Mouse (Mus musculus): ENCODE results near the gene Hoxb7. TPM values are rescaled to one million over a fixed set of nuclear protein-coding genes. Genes with fewer than 3 reads are reported as not detected.

The Hoxb7 gene
- total RNA-seq, 2 experiments from 2014 or later, result not detected

DNA sequence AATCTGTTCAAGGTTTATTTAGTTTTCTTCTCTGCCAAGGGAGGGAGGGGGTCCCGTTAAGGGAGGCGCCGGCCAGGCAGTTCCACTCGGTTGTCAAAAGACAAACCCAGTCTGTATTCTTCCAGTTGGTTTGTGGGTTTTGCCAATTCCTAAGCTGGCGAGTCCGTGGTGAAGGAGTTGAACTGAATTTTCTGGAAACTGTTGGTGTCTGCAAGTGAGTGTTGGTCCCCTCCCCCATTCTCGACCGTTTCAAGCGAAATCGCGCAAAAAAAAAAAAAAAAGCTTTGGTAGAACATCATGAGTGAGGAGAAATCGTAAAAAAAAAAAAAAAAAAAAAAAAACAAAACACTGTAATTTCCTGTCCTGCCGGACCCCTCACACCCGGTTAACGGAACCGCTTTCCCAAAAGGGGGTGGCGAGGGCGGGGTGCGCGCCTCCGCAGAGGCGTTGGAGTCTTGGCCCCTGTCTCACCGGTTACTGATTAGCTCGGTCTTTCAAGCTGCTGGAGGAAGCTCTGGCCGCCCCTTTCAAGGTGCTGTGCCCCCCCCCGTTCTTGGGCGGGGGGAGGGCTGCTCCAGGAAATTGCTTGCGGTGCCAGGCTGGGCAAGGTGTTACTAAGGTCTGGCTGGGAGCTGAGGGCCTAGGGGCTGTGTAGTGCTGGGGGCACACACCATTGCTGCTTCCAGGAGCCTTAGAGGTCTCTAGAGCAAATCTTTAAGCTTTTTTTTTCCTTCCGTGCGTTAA lies 8.8 kb downstream of the Hoxb7 start:
- intact Hi-C loops (cut with DNase I), result loop anchor here (2.0 kb wide), 1 partner anchor 446 kb away; no protein-coding TSS in a partner anchor
- DNase-seq (ENCODE audit: low spot score in 2 of 2), result no peak

DNA sequence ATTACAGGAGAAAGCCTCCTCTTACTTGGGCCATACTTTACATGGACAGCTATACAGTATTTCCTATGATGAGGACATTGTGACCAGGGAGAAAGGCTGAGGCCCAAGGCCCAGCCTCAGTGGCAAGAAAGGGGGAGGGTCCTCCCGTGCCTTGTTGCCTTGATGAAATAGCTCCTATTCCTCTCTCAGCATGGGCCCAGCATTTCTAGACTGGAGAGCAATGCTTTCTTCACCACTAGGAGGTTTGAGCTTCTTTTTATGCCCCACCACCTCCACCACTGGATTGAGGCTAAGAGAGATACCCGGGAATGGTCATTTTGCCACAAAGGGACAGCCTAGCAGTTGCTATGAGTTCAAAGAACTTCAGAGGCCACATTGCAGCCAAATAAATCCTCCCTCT lies 10.6 kb downstream of the Hoxb7 start:
- DNase-seq (ENCODE audit: low spot score in 2 of 2), result no peak
- intact Hi-C loops (cut with DNase I), result no loop called here

DNA sequence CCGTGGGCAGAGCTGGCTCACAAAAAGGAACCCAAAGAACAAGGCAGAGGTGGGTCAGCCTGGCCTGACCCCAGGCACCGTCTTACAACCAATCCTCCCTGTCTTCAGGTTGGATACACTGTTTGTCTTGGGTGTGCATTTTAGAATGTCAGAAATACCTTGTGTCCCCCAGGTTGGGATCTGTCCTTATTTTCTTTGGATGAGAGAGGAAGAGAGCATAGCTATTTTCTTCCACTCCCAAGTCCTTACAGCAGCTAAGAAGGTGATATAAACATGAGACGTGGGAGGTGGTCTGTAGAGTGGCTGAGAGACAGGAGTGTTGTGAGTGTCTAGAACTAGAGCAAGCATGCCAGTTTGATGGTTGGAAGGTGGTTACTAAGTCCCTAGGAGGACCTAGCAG lies 11.0 kb downstream of the Hoxb7 start:
- intact Hi-C loops (cut with DNase I), result no loop called here

DNA sequence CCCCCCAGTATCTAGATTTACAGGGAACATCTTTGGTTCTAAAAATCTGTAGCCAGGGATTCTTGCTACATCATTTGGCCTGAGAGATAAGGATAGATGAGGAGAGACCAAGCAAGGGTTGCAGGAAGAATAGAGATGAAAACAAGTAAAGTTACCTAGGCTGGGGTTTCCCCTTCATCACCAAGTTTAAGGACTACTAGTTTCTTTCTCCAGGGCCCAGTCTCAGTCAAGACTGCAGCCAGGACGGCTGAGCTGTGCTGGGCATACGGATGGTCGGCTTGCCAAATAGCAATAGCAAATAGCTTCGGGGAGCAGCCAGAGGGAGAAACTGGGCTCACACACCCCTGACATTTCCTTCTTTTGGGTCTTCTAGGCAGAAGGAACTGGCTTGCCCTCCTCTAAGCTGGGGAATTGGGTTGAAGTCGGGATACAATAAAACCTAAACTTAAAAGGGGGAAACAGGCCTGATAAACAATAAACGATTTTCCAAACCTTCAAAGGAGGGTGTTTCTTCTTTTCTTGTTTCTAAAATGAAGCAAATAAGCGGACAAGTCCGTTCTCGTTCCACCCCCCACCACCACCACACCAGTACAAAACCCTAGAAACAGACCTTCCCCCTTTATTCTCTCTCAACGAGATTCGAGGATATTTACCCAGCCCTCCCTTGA lies 11.7 kb downstream of the Hoxb7 start:
- DNase-seq (ENCODE audit: low spot score in 2 of 2), result no peak
- intact Hi-C loops (cut with DNase I), result no loop called here

More for the DNA sequence above, 11.0 kb downstream of the Hoxb7 start:
- DNase-seq (ENCODE audit: low spot score in 2 of 2), result no peak

DNA sequence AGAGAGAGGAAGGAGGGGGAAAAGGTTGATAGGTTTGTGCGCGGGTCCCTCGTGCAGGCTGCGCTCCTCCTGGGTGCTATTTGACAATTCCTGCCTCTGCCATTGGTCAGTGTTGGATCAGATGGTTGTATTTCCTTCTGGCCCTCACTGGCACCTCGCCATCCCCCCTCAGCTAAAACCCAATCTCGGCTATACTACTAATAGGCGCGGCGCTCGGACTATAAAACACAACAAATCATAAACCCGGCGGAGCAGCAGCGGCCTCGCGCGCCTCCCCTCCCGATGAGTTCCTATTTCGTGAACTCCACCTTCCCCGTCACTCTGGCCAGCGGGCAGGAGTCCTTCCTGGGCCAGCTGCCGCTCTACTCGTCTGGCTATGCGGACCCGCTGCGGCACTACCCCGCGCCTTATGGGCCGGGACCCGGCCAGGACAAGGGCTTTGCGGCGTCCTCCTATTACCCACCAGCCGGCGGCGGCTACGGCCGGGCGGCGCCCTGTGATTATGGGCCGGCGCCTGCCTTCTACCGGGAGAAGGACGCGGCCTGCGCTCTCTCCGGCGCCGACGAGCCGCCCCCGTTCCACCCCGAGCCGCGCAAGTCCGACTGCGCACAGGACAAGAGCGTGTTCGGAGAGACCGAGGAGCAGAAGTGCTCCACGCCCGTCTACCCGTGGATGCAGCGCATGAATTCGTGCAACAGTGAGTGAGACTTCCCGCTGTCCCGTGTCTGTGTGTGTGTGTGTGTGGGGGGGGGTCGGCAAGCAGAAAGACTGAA lies 12.7 kb downstream of the Hoxb7 start:
- intact Hi-C loops (cut with DNase I), result no loop called here
- no peak for DNase-seq (ENCODE audit: low spot score in 2 of 2)

DNA sequence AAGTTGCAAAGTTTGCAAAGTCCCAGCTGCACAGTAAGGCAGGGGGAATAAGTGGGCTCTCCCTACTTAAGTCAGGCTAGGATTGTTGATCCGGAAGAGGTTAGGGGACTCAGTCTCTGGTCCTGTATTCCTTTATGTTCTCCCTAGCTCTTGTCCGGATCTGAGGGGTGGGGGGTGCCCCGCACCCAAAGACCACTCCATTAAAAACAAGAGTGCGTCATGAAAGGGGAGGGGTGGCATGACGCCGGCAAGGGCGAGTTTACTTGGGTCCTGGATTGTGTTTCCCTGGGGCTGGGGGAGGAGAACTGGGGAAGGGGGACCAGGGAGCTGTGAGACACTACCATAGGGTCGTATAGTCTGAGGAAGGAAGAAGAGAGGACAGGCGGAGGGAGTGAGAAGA lies 13.4 kb downstream of the Hoxb7 start:
- no peak for DNase-seq (ENCODE audit: low spot score in 2 of 2)
- intact Hi-C loops (cut with DNase I), result loop anchor here (5.0 kb wide), 1 partner anchor 373 kb away; no protein-coding TSS in a partner anchor

DNA sequence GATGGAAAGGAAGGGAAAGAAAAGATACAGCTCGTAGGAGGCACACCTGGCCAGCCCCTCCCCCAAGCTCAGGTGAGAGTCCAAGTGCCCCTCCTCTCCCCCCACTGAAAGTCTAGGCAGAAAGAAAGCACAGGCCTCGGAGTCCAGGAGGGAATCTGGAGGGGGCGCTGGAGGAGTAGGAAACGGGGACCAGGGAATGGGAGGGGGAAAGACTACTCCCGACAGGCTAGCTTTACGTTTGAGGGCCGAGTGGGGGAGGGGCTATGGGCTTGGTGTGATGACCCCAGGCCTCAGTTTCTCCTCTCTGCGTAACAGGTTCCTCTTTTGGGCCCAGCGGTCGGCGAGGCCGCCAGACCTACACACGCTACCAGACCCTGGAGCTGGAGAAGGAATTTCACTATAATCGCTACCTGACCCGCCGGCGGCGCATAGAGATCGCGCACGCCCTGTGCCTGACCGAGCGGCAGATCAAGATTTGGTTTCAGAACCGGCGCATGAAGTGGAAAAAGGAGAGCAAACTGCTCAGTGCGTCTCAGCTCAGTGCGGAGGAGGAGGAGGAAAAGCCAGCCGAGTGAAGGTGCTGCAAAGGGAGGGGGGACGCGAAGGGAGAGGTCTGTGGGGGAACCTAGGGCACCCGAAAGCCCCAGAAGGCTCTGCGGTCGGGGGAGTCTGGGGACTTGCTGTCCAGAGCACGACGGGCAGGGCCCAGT lies 14.1 kb downstream of the Hoxb7 start:
- no peak for DNase-seq (ENCODE audit: low spot score in 2 of 2)
- intact Hi-C loops (cut with DNase I), result loop anchor here (5.0 kb wide), 1 partner anchor 372 kb away; no protein-coding TSS in a partner anchor

DNA sequence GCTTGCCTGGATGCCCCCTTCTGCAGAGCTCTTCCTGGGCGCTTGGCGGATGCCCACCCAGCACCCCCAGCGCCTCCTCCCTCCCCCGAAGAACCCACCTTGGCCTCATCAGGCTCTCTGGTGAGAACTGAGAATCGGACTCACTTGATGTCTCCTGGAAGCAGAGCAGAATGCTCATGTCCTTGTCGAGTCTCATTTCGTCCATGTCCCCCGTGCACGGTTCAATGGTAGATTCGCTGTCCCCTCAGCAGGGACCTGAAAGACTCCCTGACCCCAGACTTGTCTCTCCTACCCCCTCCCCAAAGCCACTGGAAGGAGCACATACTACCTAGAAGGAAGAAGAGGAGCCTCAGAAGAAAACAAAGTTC lies 14.6 kb downstream of the Hoxb7 start:
- DNase-seq (ENCODE audit: low spot score in 2 of 2), result no peak
- intact Hi-C loops (cut with DNase I), result loop anchor here (5.0 kb wide), 1 partner anchor 371 kb away; no protein-coding TSS in a partner anchor

DNA sequence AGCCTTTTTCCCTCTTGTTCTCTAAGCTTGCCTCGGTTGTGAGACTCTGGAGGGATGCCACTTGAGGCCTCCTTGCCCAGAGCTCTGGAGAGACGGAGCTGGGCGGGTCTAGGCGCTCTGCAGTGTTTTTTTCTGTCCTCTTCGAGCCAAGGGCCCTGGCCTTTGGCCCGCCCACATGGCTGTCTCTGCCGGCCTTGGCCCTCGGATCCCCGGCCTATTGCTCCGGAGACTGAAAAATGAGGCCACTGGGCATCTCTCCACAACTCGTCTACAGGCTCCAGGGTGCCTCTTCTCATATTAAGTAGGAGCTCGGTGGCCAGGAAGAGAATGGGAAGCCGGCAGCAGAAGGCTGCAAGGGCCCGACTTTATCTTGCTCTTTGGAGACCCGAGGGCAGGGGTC lies 15.4 kb downstream of the Hoxb7 start:
- DNase-seq (ENCODE audit: low spot score in 2 of 2), result peak; percentile 18 to 45
- intact Hi-C loops (cut with DNase I), result loop anchor here (5.0 kb wide), 1 partner anchor 370 kb away; no protein-coding TSS in a partner anchor

DNA sequence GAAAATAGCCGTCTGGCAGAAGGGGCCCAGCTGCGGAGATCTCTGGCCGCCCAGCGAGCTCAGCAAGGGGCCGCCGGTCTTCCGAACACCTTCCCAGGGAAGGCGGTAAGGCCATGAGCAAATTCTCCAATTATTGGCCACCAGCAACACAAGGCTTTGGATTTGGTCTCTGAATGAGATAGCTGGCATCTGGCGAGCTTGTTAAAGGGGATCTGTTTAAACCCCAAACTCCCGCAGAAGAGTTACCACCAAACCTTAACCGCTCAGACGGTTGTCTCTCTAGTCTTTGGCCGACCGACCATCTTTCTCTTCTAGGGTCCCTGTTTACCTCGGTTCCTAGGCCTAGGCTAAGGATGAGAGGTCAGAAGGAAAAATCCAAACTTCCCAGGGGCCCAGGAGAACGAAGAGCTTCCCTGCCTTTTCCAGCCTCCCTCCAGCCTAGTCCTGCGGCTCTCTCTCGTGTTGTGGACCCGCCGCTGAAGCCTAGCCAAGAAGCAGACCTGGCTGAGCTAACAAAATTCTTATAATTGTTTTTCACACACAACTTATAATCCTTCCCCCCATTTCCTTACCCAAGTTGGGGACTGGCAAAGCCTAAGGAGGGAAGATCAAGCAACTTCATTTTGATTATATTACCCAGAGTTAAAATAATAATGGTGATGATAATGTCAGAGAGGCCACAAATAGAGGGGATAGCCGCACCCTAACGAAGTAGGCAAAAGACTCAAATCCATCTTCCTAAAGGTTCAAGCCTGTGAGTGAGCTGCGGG lies 16.1 kb downstream of the Hoxb7 start:
- intact Hi-C loops (cut with DNase I), result loop anchor here (5.0 kb wide), 1 partner anchor 370 kb away; no protein-coding TSS in a partner anchor
- DNase-seq (ENCODE audit: low spot score in 2 of 2), result no peak

DNA sequence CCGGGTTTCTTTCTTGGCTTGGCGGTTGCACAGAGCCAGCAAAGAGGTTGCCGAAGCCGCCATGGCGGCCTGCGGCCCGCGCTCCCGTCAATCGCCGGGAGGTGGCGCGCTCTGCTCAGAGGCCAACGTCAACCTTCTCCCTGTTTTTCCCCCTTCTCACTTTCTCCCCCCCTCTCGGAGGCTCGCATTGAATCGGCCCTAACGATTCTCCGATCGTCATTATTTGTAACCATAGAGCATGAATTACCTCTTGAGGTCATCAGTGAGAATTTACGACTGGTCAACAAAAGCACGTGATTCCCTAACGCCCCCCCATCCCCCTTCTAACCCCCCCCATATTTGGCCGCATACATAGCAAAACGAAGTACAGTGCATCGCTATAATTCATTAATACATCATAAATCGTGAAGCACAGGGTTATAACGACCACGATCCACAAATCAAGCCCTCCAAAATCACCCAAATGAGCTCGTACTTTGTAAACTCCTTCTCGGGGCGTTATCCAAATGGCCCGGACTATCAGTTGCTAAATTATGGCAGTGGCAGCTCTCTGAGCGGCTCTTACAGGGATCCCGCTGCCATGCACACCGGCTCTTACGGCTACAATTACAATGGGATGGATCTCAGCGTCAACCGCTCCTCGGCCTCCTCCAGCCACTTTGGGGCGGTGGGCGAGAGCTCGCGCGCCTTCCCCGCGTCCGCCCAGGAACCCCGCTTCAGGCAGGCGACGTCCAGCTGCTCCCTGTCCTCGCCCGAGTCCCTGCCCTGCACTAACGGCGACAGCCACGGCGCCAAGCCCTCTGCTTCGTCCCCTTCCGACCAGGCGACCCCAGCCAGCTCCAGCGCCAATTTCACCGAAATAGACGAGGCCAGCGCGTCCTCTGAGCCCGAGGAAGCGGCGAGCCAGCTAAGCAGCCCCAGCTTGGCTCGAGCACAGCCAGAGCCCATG lies 17.0 kb downstream of the Hoxb7 start, which contains the start of gene Hoxb5:
TSS of gene Hoxb5 (plus strand) at position 186 of the 949 bp plus-strand sequence.
- intact Hi-C loops (cut with DNase I), result loop anchor here (5.0 kb wide), 1 partner anchor 369 kb away; no protein-coding TSS in a partner anchor
- peak; percentile 20 to 36 for DNase-seq (ENCODE audit: low spot score in 2 of 2)

DNA sequence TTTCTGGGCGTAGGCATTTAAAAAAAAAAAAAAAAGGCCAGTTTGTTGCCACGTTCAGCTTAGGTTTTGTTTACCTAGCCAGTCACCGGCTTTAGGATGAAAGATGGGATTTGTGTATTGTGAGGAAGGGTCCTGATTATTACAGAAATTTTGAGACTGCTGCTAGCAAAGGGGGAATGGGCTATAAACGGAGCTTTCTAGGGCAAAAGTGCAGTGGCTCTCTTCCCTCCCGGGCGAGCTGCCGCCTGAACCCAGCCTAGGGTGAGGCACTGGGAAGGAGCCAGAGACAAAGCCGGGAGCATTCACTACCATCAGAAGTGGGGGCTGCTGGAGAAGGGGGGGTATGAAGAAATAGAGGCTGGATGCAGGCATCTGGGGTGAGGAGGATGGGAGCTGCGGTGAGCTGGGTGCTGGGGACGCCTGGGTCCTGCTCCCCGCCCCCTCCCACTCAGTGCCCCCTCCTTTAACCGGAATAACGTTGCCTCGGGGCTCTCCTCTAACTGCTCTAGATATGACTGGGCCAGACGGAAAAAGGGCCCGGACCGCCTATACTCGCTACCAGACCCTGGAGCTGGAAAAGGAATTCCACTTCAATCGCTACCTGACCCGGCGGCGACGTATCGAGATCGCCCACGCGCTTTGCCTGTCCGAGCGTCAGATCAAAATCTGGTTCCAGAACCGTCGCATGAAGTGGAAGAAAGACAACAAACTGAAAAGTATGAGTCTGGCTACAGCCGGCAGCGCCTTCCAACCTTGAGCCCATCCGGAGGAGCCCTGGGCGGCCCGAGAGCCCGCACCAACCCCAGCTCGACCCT lies 18.2 kb downstream of the Hoxb7 start:
- intact Hi-C loops (cut with DNase I), result loop anchor here (5.0 kb wide), 1 partner anchor 368 kb away; no protein-coding TSS in a partner anchor
- DNase-seq (ENCODE audit: low spot score in 2 of 2), result no peak

DNA sequence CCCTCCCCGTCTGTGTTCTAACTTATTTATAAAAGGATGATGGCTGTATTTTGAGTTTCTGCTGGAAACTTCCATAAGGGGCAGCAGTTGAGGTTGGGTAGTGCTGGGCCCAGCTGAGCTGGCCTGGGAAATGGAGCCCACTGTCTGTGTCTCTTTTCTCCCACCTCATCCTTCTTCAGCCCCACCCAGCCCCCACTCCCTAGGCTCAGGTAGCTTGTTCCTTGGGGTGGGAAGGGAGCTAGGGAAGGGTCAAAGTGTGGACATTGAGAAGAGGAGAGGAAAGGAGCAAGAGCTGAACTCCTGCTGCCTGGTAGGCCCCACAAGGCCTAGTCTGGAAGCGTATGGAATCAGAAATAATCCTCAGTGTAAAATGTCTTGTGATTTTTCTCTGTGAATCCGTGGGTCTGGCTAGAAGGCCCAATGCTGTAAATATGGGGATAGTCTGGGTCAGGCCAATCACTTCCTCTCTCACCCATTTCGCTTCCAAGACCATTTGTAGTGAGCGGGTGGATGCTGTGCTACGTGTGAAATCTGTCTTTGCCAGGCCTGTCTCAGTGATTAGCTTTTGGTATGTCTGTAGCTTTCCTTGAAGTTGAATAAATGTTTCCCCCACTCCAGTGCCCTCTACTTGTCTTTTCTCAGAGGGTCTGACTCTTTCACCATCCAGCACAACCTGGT lies 19.2 kb downstream of the Hoxb7 start:
- no peak for DNase-seq (ENCODE audit: low spot score in 2 of 2)
- intact Hi-C loops (cut with DNase I), result no loop called here

DNA sequence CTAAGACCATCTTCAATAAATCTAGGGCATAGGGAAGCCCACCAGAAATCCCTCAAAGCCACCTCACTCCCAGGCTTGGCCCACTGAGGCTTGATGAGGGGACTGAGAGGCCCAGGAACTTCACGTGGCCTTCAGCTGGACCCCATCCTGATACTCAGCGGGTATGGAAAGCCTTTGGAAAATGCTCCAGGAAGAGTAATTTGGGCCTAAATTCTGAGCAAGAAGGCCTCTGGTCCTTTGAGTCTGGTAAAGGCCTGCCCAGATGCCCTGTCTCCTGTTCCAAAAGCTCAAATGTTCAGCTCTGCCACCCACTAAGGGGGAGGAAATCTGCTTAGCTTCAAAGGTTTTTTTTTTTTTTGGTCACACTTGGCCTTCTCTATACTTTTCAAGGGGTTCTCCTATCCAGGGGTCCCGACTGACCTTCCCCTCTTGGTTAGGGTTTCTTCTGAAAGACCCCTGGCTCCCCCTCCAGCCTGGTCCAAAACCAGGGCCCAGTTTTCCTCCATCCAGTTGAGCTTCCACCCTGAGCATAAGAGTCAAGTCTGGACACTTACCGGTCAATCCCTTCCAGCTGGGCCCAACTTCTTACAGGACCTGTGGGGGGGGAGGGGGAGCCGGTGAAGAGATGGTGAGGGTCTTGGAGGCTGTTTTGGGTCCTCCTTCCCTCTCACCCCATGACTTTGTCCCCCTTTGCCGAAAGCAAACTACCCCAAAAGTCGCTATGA lies 19.9 kb downstream of the Hoxb7 start:
- no peak for DNase-seq (ENCODE audit: low spot score in 2 of 2)

DNA sequence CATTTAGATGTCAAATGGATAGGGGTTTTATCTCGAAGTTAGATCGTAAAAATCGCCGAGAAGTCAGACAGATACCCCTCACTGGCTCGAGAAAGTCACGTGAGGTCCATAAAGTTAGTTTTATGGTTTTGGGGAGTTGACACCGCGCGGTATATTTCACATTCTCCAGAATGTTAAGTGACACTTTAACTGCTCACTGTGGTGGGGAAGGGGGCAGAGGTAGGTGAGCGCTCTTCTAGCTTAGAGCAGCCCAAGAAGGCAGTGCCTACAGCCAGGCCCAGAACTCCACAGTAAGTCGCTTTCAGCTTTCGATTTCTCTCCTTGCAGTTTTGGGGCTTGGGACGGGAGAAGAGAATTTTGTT lies 20.5 kb downstream of the Hoxb7 start:
- no peak for DNase-seq (ENCODE audit: low spot score in 2 of 2)
- intact Hi-C loops (cut with DNase I), result no loop called here

More for the DNA sequence above, 19.9 kb downstream of the Hoxb7 start:
- intact Hi-C loops (cut with DNase I), result no loop called here

Measured in left cerebral cortex, postnatal 14 days (tissue).